Mouse (Mus musculus): Measurements from ENCODE around the gene Stx1a. TPM values are rescaled to one million over a fixed set of nuclear protein-coding genes. Genes with fewer than 3 reads are reported as not detected.
"Not testable (repeated sequence)": the region's sequence is repeated elsewhere in the genome, so short reads cannot be mapped to it uniquely, and the experiment has no call there.

The Stx1a gene
- total RNA-seq, 2 experiments from 2014 or later = 2.2 to 2.3 TPM

- DNase-seq (ENCODE audit: low spot score) = no peak
Measured at GRCm38 (mm10) chr5:135035608-135036359, 12.5 kb downstream of the Stx1a start.

GRCm38 (mm10) chr5:135037946-135038345, 14.7 kb downstream of the Stx1a start:
- intact Hi-C loops (cut with DNase I) = no loop called here
- DNase-seq (ENCODE audit: low spot score) = no peak

More at GRCm38 (mm10) chr5:135035608-135036359, 12.5 kb downstream of the Stx1a start:
- intact Hi-C loops (cut with DNase I) = no loop called here

GRCm38 (mm10) chr5:135039541-135039940, 16.3 kb downstream of the Stx1a start:
- intact Hi-C loops (cut with DNase I) = no loop called here
- DNase-seq (ENCODE audit: low spot score) = no peak

GRCm38 (mm10) chr5:135040059-135040458, 16.8 kb downstream of the Stx1a start:
- no peak for DNase-seq (ENCODE audit: low spot score)
- intact Hi-C loops (cut with DNase I) = no loop called here

- intact Hi-C loops (cut with DNase I) = no loop called here
- no peak for DNase-seq (ENCODE audit: low spot score)
Measured at GRCm38 (mm10) chr5:135040777-135041176, 17.5 kb downstream of the Stx1a start.

- intact Hi-C loops (cut with DNase I) = no loop called here
- no peak for DNase-seq (ENCODE audit: low spot score)
Measured at GRCm38 (mm10) chr5:135042105-135042788, 19.0 kb downstream of the Stx1a start.

- DNase-seq (ENCODE audit: low spot score) = no peak
- intact Hi-C loops (cut with DNase I) = no loop called here
Measured at GRCm38 (mm10) chr5:135044575-135044974, 21.3 kb downstream of the Stx1a start.

- intact Hi-C loops (cut with DNase I) = no loop called here
Measured at GRCm38 (mm10) chr5:135048539-135048938, 25.3 kb downstream of the Stx1a start.

GRCm38 (mm10) chr5:135049268-135049667, 26.0 kb downstream of the Stx1a start:
- DNase-seq (ENCODE audit: low spot score); intact Hi-C loops (cut with DNase I): not testable (repeated sequence)

More at GRCm38 (mm10) chr5:135048539-135048938, 25.3 kb downstream of the Stx1a start:
- DNase-seq (ENCODE audit: low spot score) = no peak

- intact Hi-C loops (cut with DNase I) = no loop called here
- no peak for DNase-seq (ENCODE audit: low spot score)
Measured at GRCm38 (mm10) chr5:135053356-135053755, 30.1 kb downstream of the Stx1a start.

- DNase-seq (ENCODE audit: low spot score) = peak; percentile 92
- intact Hi-C loops (cut with DNase I) = loop anchor here (5.0 kb wide), 1 partner anchor 42 kb away; the partner anchor contains the start of gene Stx1a
Measured at GRCm38 (mm10) chr5:135063629-135064381, 40.5 kb downstream of the Stx1a start, which contains the start of gene Dnajc30. Dnajc30 (plus strand) TSS chr5:135064202.

- intact Hi-C loops (cut with DNase I) = loop anchor here (5.0 kb wide), 1 partner anchor 42 kb away; the partner anchor contains the start of gene Stx1a
- DNase-seq (ENCODE audit: low spot score) = no peak
Measured at GRCm38 (mm10) chr5:135064382-135064766, 41.1 kb downstream of the Stx1a start.

- DNase-seq (ENCODE audit: low spot score) = not testable (repeated sequence)
- intact Hi-C loops (cut with DNase I) = loop anchor here (5.0 kb wide), 1 partner anchor 43 kb away; the partner anchor contains the start of gene Stx1a
Measured at GRCm38 (mm10) chr5:135064909-135065446, 41.7 kb downstream of the Stx1a start, which contains the start of gene Bud23. Bud23 (minus strand) TSS chr5:135064959.

GRCm38 (mm10) chr5:135066008-135066407, 42.7 kb downstream of the Stx1a start:
- DNase-seq (ENCODE audit: low spot score) = no peak
- intact Hi-C loops (cut with DNase I) = no loop called here

GRCm38 (mm10) chr5:135070448-135070847, 47.2 kb downstream of the Stx1a start:
- no peak for DNase-seq (ENCODE audit: low spot score)
- intact Hi-C loops (cut with DNase I) = no loop called here

- no peak for DNase-seq (ENCODE audit: low spot score)
- intact Hi-C loops (cut with DNase I) = no loop called here
Measured at GRCm38 (mm10) chr5:135072061-135072460, 48.8 kb downstream of the Stx1a start.

- intact Hi-C loops (cut with DNase I) = no loop called here
Measured at GRCm38 (mm10) chr5:135072720-135073119, 49.4 kb downstream of the Stx1a start.

GRCm38 (mm10) chr5:135073349-135074150, 50.3 kb downstream of the Stx1a start:
- no peak for DNase-seq (ENCODE audit: low spot score)
- intact Hi-C loops (cut with DNase I) = no loop called here

More at GRCm38 (mm10) chr5:135072720-135073119, 49.4 kb downstream of the Stx1a start:
- no peak for DNase-seq (ENCODE audit: low spot score)

GRCm38 (mm10) chr5:135075655-135076054, 52.4 kb downstream of the Stx1a start:
- intact Hi-C loops (cut with DNase I) = loop anchor here (5.0 kb wide), 1 partner anchor 58 kb away; no protein-coding TSS in a partner anchor

More at GRCm38 (mm10) chr5:135075655-135076054, 52.4 kb downstream of the Stx1a start:
- no peak for DNase-seq (ENCODE audit: low spot score)
